Mouse (Mus musculus): ENCODE results near the gene Aldh1a2.

- TF ChIP-seq POLR2A (IDR thresholded peaks at IDR 0.05; ENCODE audit: insufficient read length, low read depth) (no peak), USF1 (IDR thresholded peaks at IDR 0.05; ENCODE audit: low read depth) (no peak), POLR2AphosphoS2 (IDR thresholded peaks at IDR 0.05; ENCODE audit: insufficient read length, low read depth) (no peak)
These were observed 106.3 kb downstream of the Aldh1a2 start for GRCm38 (mm10) chr9:71321871-71322270.
